Mouse (Mus musculus) monocyte, adult 59 days (primary cell): Measurements from ENCODE around the gene Als2cr12. TPM values are rescaled to one million over a fixed set of nuclear protein-coding genes. Genes with fewer than 3 reads are reported as not detected.

Experiments
- total RNA-seq, 2 experiments: library from RNA; stranded (reverse); gene quantifications; one replicate each; pipeline ENCODE4 v1.2.4; 2023

The Als2cr12 gene
- total RNA-seq: 1 to 10 TPM in 1 of 2 experiments, under 1 TPM in 1; 0.34 to 1.3 TPM

GRCm38 (mm10) chr1:58695810-58696209 is at the start of gene Als2cr12:
Gene Als2cr12 (minus strand): TSS chr1:58695989.

GRCm38 (mm10) chr1:58711365-58712016 is 15.7 kb upstream of the Als2cr12 start, which contains the start of gene Cflar:
Gene Cflar (plus strand): TSS chr1:58711508.

Other genes starting within 250 kb of the Als2cr12 start
- 10 to 100 TPM; 10.1 to 12.7 TPM for gene Orc2, start 190.9 kb downstream of the Als2cr12 start, total RNA-seq
- gene Fam126b, start 109.7 kb downstream of the Als2cr12 start, total RNA-seq: 10 to 100 TPM in 1 of 2 experiments, 1 to 10 TPM in 1; 5.3 to 11.0 TPM
- 10 to 100 TPM; 40.6 to 42.1 TPM for gene Ndufb3, start 109.6 kb downstream of the Als2cr12 start, total RNA-seq
- gene Cflar, start 15.5 kb upstream of the Als2cr12 start, total RNA-seq: 100 to 1,000 TPM; 164 to 165 TPM
- gene Casp8, start 99.4 kb upstream of the Als2cr12 start, total RNA-seq: 10 to 100 TPM; 69.2 to 91.4 TPM